Mouse (Mus musculus): ENCODE data around the gene Nol9.

Nol9 gene

GRCm38 (mm10) chr4:152038985-152039830 lies at the start of gene Nol9:
Gene Nol9 (plus strand): TSS chr4:152039321.
- peak; percentile 95 to 97 for DNase-seq

- no peak for DNase-seq
These were observed 47.0 kb upstream of the Nol9 start for GRCm38 (mm10) chr4:151992091-151992490.

GRCm38 (mm10) chr4:151993035-151993434 lies 46.1 kb upstream of the Nol9 start:
- no peak for DNase-seq

GRCm38 (mm10) chr4:151994228-151995171 lies 44.6 kb upstream of the Nol9 start:
- DNase-seq = peak; percentile 62 to 72

GRCm38 (mm10) chr4:151995371-151996172 lies 43.5 kb upstream of the Nol9 start:
- DNase-seq = peak; percentile 60 to 76

GRCm38 (mm10) chr4:151996173-151996950 lies 42.8 kb upstream of the Nol9 start, which contains the start of gene Phf13:
Gene Phf13 (minus strand): TSS chr4:151996258.
- DNase-seq = peak; percentile 99

- no peak for DNase-seq
These were observed 42.2 kb upstream of the Nol9 start for GRCm38 (mm10) chr4:151996951-151997222.

- DNase-seq = no peak
These were observed 41.4 kb upstream of the Nol9 start for GRCm38 (mm10) chr4:151997701-151998100.

GRCm38 (mm10) chr4:151999481-151999880 lies 39.6 kb upstream of the Nol9 start:
- no peak for DNase-seq

GRCm38 (mm10) chr4:152000906-152001305 lies 38.2 kb upstream of the Nol9 start:
- no peak for DNase-seq

- DNase-seq = no peak
These were observed 37.8 kb upstream of the Nol9 start for GRCm38 (mm10) chr4:152001335-152001734.

GRCm38 (mm10) chr4:152002063-152002462 lies 37.1 kb upstream of the Nol9 start:
- no peak for DNase-seq

- no peak for DNase-seq
These were observed 33.0 kb upstream of the Nol9 start for GRCm38 (mm10) chr4:152006137-152006536.

- no peak for DNase-seq
These were observed 32.3 kb upstream of the Nol9 start for GRCm38 (mm10) chr4:152006812-152007211.

GRCm38 (mm10) chr4:152007481-152008147 lies 31.5 kb upstream of the Nol9 start:
- peak; percentile 59 to 76 for DNase-seq

GRCm38 (mm10) chr4:152008148-152008500 lies 31.0 kb upstream of the Nol9 start:
- peak; percentile 39 to 62 for DNase-seq

GRCm38 (mm10) chr4:152008622-152009075 lies 30.5 kb upstream of the Nol9 start, which contains the start of gene Klhl21:
Gene Klhl21 (plus strand): TSS chr4:152008803.
- DNase-seq = peak; percentile 95 to 97

GRCm38 (mm10) chr4:152009076-152010051 lies 29.8 kb upstream of the Nol9 start:
- no peak for DNase-seq

GRCm38 (mm10) chr4:152010091-152010706 lies 28.9 kb upstream of the Nol9 start:
- peak; percentile 37 to 57 for DNase-seq
